Mouse (Mus musculus) CD4-positive, CD25-positive, alpha-beta regulatory T cell, adult 4 months (primary cell): ENCODE results near the gene Notch2. TPM values are rescaled to one million over a fixed set of nuclear protein-coding genes. Genes with fewer than 3 reads are reported as not detected.
A peak's percentile ranks its signal among the peaks of the same experiment; 100 is the strongest.

Source experiments
- ATAC-seq: one replicate; pipeline ENCODE4 v1.8.0; 2017
- polyA plus RNA-seq, 2 experiments: library from polyadenylated mRNA; unstranded; fragments of 100-300 nt; shearing (Covaris generic); gene quantifications; one replicate each; pipeline ENCODE4 v1.2.1; 2017

Notch2 gene
- polyA plus RNA-seq, 2 experiments from 2014 or later, result 13.9 to 18.8 TPM

GRCm38 (mm10) chr3:97994818-97995217, 18.5 kb upstream of the Notch2 start:
- no peak for ATAC-seq

DNA sequence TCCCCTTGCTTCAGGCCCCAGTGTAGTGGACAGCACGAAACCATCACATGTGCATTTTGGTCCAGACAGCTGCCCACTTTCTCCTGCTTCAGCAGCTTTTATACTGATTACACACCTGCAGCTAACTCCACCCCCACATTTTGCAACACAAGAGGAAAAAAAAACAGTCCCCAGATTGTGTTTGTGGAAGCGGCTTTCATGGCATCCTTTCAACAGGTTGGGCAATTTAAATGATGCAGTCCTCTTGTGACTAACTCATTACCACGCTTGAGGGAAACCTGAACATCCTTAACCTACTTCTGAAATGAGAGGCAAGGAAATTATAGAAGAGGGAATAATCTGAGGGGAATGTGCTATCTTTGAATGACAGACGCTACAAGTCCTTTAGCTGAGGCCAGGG, 15.0 kb upstream of the Notch2 start:
- no peak for ATAC-seq

GRCm38 (mm10) chr3:98003558-98003957, 9.8 kb upstream of the Notch2 start:
- ATAC-seq, result no peak

DNA sequence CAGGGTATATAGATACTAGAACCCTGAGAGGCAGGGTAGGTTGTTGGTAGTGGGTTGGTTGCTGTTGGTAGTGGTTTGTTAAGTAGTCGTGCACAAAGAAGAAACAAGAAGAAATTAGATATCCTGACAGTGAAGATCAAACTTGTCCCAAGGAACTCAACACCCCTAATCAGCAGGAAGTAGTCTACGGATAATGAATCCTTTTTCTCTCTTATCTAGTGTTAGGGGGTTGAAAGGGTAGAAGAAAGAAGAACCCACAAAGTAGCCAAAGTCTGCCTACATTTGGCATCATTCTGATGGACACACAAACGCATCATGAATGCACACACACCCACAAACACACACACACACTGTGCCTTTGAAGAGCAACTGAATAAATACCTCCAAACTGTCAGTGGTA, 9.1 kb upstream of the Notch2 start:
- ATAC-seq, result no peak

DNA sequence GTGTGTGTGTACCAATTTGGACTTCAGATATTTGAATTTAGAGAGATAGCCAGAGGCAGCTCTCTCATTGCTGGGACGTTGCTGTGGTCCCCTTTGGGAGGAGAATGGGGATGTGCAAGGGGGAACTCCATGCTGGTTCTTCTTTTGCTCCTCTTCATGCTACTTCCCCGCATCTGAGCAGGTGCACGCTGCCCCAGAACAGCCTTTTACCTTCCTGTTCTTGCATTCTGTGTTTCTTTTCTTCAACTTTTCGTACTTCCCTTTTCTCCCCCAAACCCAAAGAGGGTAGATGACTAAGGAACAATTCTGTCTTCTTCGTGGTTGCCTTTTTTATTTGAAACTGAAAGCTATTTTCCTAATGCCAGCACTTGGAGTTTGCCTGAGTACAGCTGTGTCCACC, 8.0 kb upstream of the Notch2 start:
- ATAC-seq, result no peak

- no peak for ATAC-seq
Observed at GRCm38 (mm10) chr3:98006046-98006691, 7.2 kb upstream of the Notch2 start.

GRCm38 (mm10) chr3:98006973-98007372, 6.4 kb upstream of the Notch2 start:
- ATAC-seq, result no peak

- ATAC-seq, result no peak
Observed at GRCm38 (mm10) chr3:98008143-98008542, 5.2 kb upstream of the Notch2 start.

GRCm38 (mm10) chr3:98009190-98009840, 4.0 kb upstream of the Notch2 start:
- ATAC-seq, result no peak

DNA sequence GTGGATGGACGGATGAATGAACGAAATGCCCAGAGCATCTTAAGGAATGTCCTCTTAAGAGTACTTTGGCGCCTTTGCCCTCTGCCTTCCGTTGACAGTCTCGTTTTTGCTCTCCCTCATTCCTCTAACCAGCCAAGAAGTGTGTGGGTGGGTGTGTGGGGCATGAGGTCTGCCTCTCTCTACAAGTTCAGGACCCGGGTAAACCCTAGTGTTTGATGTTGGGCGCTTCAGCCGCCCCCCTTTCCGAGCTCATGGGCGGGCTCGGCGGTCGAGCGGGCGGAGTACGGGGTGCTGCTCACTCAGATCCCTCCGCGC, 284 bp upstream of the Notch2 start:
- ATAC-seq, result no peak

DNA sequence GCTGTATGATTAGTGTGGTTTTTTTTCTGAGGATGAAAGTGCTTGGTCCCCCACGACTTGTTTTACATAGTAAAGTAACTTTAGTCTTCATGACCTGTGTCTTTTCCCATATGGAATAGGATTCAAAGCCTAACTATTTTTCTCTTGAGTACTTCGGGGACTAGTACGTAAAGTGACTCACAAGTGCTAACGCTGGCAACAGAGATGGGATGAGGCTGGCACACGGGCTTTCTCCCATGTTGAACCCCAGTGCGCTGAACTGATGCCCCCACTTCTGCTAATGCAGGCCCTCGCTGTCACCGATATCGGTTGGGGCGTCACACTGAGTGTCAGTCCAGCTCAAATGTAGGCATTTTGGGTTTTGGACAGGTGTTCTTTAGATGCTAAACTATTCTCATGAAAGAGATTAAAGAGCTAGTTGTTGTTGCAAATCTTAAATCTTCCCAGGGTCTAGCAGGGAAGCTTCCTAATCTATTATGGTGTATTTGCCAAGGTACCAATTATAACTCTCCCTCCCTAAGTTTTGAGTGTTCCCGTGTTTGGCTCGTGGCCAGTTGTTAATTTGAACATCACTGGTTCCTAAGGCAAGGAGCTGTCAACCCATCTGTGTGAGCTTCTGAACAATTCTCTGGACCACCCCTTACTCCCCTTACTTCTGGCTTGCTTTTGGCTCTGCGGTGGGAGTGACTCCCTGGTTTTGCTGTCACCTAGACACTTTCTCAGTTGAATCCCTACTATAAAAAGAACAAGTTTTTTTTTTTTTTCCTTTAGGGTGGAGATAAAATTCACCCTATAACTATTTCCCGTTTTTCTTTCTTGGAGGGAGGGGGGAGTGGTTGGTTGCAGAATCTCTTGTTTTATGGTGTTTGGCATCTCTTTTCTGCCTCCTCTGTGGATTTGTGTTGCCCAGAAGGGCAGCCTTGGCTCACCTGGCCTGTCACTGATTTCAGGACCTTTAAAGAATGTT, 2.2 kb downstream of the Notch2 start:
- ATAC-seq, result no peak

DNA sequence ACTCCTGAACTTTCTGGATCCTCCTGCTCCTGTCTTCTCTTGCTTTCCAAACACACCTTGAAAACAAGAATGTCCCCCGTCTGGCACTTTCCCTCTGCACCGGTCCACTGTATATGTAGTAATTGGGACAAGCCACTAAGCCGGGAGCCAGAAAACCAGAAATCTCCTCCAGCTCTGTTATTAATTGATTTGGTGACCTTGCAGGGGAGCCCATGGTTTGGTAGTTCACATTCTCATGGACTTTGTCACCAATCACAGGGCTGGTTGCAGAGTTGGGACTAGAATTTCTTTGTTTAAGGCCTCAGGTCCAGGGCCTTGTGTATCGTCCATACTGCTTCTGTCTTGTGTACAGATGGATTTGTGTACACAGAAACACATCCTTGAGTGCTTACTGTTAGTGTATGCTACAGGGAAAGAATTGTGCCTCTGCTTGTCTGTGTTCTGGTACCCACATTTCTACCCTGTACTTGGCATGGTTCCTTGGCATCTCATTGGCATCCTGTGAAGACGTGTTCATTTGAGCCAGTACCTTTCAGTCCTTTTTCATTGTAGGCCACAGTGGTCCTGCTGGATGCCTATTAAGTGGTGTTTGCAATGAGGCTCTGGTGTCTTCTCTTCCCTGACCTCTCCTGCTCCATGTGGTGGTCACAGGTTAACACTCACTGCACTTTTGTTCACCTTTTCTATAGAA, 3.7 kb downstream of the Notch2 start:
- no peak for ATAC-seq

GRCm38 (mm10) chr3:98018187-98018586, 4.9 kb downstream of the Notch2 start:
- no peak for ATAC-seq

- ATAC-seq, result no peak
Observed at GRCm38 (mm10) chr3:98020431-98021229, 7.3 kb downstream of the Notch2 start.

GRCm38 (mm10) chr3:98024288-98024848, 11.0 kb downstream of the Notch2 start:
- no peak for ATAC-seq

DNA sequence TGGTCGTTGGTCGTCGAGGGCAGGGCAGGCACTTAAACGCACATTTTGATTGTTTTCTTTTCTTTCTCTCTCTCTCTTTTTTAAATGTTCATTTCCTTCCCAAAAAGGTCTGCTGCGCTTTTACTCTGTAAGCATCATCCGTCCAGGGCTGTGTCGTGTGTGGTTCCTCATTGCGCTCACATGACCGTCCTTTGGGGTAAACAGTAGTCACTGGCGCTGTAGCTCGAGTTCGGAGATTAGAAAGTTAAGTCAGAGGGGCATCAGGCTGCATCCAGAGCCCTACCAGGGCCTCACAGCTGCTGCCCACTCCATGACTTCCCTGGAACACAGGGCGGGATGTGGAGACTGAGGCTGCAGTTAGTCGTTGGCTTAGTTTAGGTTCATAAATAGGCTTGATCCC, 12.2 kb downstream of the Notch2 start:
- no peak for ATAC-seq

DNA sequence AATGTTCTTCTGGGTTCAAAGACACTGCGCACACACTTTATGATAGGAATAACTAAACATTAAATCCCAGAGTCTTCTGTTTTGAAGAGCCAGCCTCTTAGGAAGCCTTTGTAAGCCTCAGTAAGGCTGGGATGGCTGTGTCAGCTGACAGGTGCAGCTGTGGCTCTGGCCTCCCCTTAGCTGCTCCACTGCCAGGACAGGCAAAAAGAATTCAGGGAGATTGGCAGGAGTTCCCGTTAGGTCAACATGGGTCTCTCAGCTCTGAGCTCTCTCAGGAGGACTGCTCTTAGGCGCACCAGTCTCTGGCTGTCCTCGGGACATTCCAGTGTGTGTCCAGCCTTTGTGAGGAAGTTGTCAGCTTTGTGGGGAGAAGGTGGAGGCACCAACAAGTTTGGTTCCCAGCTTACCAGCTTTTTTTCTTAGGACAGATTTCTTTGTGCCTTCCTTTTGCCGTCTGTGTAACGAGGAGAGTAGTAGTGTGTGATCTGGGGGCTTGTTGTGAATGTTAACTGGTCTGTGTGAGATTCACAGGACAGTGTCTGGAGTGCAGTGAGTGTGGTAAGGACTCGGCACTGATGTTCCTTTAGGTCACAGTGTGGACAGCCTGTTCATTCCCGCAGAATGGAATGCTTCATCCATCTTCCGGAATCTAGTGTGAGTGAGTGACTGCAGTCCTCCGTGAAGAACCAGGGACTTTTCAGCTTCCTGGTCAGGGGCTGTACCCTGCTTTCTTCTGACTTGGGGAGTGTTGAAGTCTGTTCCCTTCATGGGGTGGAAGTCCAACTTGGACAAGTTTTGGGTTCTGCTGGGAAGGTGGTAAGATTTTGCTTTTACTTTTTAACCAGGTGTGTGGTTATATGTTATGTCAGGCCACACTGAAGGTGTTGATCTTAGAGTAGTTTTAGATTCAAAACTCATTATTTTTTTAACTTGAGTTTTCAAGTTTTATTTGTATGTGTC, 12.9 kb downstream of the Notch2 start:
- ATAC-seq, result no peak

DNA sequence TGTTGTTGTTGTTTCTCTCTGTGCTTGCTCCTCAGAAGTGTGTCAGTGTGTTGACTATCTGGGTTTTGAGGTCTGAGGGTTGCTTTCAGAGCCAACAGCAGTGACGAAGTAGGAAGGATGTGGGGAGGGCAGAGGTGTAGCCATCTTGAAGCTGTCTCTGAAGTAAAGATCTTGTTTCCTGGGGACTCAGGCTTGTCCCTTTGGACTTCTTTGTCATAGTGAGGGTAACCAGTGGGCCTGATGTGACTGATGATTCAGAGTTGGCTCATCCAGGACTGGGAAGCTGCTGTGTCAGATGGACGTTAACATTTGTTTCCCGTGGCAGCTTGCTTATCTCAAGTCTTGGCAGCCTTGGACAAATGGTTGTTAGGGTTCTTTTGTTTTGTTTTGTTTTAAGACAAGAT, 14.0 kb downstream of the Notch2 start:
- peak; percentile 84 for ATAC-seq

DNA sequence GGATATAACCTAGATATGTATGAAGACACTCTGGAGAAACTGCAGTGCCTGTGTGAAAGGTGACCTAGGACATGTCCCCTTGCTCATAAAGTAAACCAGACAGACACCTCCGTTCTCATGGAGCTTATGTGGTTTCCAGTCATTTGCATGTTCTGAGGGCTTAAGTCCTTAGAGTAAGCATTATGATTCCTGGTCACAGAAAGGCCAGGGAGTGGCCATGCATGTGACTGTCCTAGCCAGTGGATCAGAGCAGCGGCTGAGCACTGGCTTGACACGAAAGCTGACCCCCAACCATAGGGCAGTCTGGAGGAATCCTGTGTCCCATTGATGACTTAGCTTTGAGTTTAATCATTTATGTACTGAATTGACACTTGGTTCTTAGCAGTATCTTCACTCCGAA, 14.7 kb downstream of the Notch2 start:
- no peak for ATAC-seq

DNA sequence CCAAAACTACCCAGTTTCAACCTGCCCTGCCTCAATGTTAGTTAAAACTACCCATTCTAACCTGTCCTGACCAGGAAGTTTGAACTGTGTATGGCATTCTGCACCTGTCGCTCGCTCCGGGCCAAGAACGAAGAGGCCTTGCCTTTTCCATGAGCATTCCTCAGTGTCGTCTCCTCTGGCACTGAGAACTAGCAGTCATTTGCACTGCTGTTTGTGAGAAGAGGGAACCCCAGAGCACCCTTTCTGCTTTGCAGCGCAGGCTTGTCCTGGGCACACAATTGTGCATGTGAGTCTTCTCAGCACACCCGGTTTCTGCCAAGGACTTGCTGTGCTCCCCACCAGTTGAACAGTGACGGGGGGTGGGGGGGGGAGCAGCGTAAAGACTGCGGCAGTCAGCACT, 15.6 kb downstream of the Notch2 start:
- ATAC-seq, result no peak

- ATAC-seq, result peak; percentile 14
Observed at GRCm38 (mm10) chr3:98031104-98031503, 17.8 kb downstream of the Notch2 start.
